Mouse (Mus musculus) bone marrow, adult 2 months (tissue): ENCODE measurements around the gene Atf6b.

Source experiments
- CTCF ChIP-seq: fragments of 200-500 bp; IDR thresholded peaks from 2 replicates; pipeline ENCODE4 v1.5.1; 2011; ENCODE audit warnings: low read length, control low read depth; ENCODE audit not compliant: control insufficient read depth, insufficient read depth
- POLR2A ChIP-seq: fragments of 200-500 bp; IDR thresholded peaks from 2 replicates; pipeline ENCODE4 v1.6.1; 2011; ENCODE audit warnings: low read depth, mild to moderate bottlenecking, control low read depth, low read length, borderline replicate concordance; ENCODE audit not compliant: control insufficient read depth

DNA sequence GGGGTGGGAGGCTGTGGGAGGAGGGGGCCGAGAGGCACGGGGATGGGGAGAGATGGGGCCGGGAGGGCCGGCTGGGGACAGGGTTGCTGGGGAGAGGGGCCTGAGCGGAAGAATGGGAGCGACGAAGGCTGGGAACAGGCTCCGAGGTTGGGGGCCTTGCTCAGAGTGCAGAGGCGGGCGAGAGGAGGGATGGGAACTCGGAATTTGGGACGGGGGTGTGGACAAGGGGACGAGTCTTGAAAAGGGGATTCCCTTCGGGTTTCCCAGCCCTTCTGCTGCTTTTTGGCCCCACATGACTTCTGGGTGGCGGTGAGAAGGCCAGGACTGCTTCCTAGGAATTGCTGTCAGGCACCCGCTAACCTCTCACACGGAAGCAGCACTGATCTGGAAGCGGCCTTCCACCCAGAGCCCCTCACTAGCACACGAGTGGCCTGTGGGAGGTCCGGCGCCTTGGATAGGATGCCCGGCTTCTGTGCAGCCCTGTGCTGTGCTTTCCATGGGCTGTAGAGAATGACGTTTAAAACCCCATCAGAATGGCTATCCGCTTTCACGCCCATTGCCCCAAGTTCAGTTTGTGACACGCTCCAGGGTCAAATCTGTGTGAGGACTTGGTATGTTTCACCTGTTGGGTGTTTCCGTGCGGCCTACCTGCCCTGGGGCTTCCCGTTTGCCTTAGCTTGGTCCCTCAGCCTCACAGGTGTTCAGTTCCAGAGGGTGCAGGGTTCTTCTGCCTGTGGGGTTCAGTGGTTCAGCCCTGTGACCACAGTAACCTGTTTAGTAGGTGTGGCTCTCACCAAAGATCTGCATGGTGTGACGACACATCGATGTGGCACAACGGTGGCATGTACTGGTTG, 40.5 kb upstream of the Atf6b start:
- TF ChIP-seq POLR2A (no peak), CTCF (no peak)
